7 mouse cellular contexts compared by ENCODE assay signal in the genomic region with DNA sequence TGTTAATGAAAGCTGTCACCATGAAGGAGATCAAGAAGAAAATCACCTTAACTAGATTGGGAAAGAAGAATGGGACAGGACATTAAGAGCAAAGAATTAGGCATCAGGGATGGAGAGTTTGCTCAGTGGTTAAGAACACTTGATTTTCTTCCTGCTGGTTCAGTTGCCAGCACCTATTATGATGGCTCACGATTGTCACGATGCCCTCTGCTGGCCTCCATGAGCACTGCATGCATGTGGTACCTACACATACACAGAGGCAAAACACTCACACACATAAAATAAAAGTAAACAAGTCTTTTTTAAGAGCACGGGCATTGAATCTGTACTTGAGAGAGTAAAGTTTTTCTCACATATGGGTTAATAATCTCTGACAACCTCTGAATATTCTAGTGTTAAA.
A peak's percentile ranks its signal among the peaks of the same experiment; 100 is the strongest.
DNase-seq lines count a peak whose midpoint lies in the region; ATAC-seq and TF ChIP-seq lines count a peak whose summit lies in the region.

No protein-coding gene starts in this region.

- in situ Hi-C loops in Patski (cut with MboI; ENCODE audit: low pct_unique_long_range_greater_than_20kb) = no loop called here

- WGBS in kidney, embryonic 14.5 days = 35% methylated on average over 3 of the region's 3 CpGs
- WGBS in midbrain, postnatal 0 days = 41% methylated on average over 3 of the region's 3 CpGs

- CTCF ChIA-PET in Patski (lab: Charles Lee) = interaction anchor here (1.1 kb wide), 1 partner anchor 48 kb away, joined by 3 read pairs; no protein-coding TSS in a partner anchor

- POLR2A ChIA-PET in Patski (lab: Charles Lee) = no interaction called here

- H3K4me1 ChIP-seq in kidney, embryonic 14.5 days (ENCODE audit: control insufficient read depth, insufficient read depth, low read length) = no peaks in the 10 kb centered on the region
- H3K4me1 ChIP-seq in E14TG2a.4 (replicated peaks; ENCODE audit: low read depth, low read length) = no peaks in the 10 kb centered on the region
- H3K4me1 ChIP-seq in midbrain, postnatal 0 days (ENCODE audit: insufficient read depth, low read length) = no peaks in the 10 kb centered on the region

- H3K4me2 ChIP-seq in kidney, embryonic 14.5 days (replicated peaks; ENCODE audit: low read depth, low read length) = no peak overlapping the region
- no peak overlapping the region for H3K4me2 ChIP-seq in midbrain, postnatal 0 days (ENCODE audit: low read depth, low read length, poor library complexity, severe bottlenecking)

- no peaks in the 10 kb centered on the region for H3K36me3 ChIP-seq in kidney, embryonic 14.5 days (ENCODE audit: control insufficient read depth, insufficient read depth, low read length)
- no peaks in the 10 kb centered on the region for H3K36me3 ChIP-seq in E14TG2a.4 (ENCODE audit: insufficient read depth, low read length)
- no peaks in the 10 kb centered on the region for H3K36me3 ChIP-seq in midbrain, postnatal 0 days (ENCODE audit: insufficient read depth, low read length)

- no peaks in the 10 kb centered on the region for H3K9me3 ChIP-seq in kidney, embryonic 14.5 days (ENCODE audit: control insufficient read depth, low read length)
- H3K9me3 ChIP-seq in E14TG2a.4 (ENCODE audit: low read length) = no peaks in the 10 kb centered on the region
- no peaks in the 10 kb centered on the region for H3K9me3 ChIP-seq in midbrain, postnatal 0 days (ENCODE audit: low read length)

- peak; percentile 42 for DNase-seq in kidney, postnatal 10 days
- DNase-seq in Patski (ENCODE audit: low read depth, low spot score) = no peak
- peak; percentile 25 for DNase-seq in midbrain, postnatal 0 days (ENCODE audit: low spot score)
- no peak for DNase-seq in urinary bladder, postnatal 10 days (ENCODE audit: low spot score)

- peak; percentile 74 for TF ChIP-seq CTCF in E14TG2a.4 (conservative IDR thresholded peaks at IDR 0.05; ENCODE audit: low read length)
- TF ChIP-seq CTCF in Patski (IDR thresholded peaks at IDR 0.05) = peak; percentile 79
- peak; percentile 67 for TF ChIP-seq CTCF in midbrain, postnatal 0 days (IDR thresholded peaks at IDR 0.05)

- peaks cover 3% of the 10 kb centered on the region; the same call in 1 of the 2 replicates for H3K27me3 ChIP-seq in kidney, embryonic 14.5 days (ENCODE audit: control insufficient read depth, insufficient read depth, low read length)
- H3K27me3 ChIP-seq in E14TG2a.4 (ENCODE audit: insufficient read depth, low read length) = no peaks in the 10 kb centered on the region; the same call in 1 of the 2 replicates
- no peaks in the 10 kb centered on the region for H3K27me3 ChIP-seq in Patski
- no peaks in the 10 kb centered on the region for H3K27me3 ChIP-seq in midbrain, postnatal 0 days (ENCODE audit: insufficient read depth, low read length)

- H3K4me3 ChIP-seq in kidney, embryonic 14.5 days (ENCODE audit: low read length) = no peak overlapping the region
- no peak overlapping the region for H3K4me3 ChIP-seq in E14TG2a.4 (replicated peaks; ENCODE audit: low read length)
- no peak overlapping the region for H3K4me3 ChIP-seq in midbrain, postnatal 0 days (ENCODE audit: low read depth, low read length)

- no peak overlapping the region for H3K9ac ChIP-seq in kidney, embryonic 14.5 days (ENCODE audit: low read depth, low read length)
- H3K9ac ChIP-seq in midbrain, postnatal 0 days (replicated peaks; ENCODE audit: low read length, poor library complexity, severe bottlenecking) = no peak overlapping the region

- no peak for ATAC-seq in kidney, embryonic 14.5 days (ENCODE audit: low FRiP score, low TSS enrichment)
- no peak for ATAC-seq in Patski
- peak; percentile 73; the same call in 1 of the 2 replicates for ATAC-seq in erythroblast, adult 5-6 weeks (replicated peaks; ENCODE audit: low FRiP score, poor library complexity, severe bottlenecking)
- ATAC-seq in midbrain, postnatal 0 days (ENCODE audit: low FRiP score) = no peak

- H3K27ac ChIP-seq in kidney, embryonic 14.5 days (ENCODE audit: low read depth, low read length) = no peak overlapping the region
- no peak overlapping the region for H3K27ac ChIP-seq in midbrain, postnatal 0 days (ENCODE audit: low read depth, low read length)

Comparison
In these comparisons a context has a peak if more than half of its experiments do, and no peak if none do; other contexts are left out.
1. DNase-seq: peak in kidney, postnatal 10 days (single experiment) and midbrain, postnatal 0 days (single experiment); none in Patski (single experiment) and urinary bladder, postnatal 10 days (single experiment).
2. Peak in every context shown above with its lines, with median percentiles within 50 percentile points of each other: CTCF ChIP-seq.